Mouse (Mus musculus): ENCODE results near the gene Vps54. TPM values are rescaled to one million over a fixed set of nuclear protein-coding genes. Genes with fewer than 3 reads are reported as not detected.
"Not testable (repeated sequence)": the region's sequence is repeated elsewhere in the genome, so short reads cannot be mapped to it uniquely, and the experiment has no call there.

The Vps54 gene
- total RNA-seq (2022): 10 to 100 TPM; 26.8 to 31.2 (median 28.0) TPM

DNA sequence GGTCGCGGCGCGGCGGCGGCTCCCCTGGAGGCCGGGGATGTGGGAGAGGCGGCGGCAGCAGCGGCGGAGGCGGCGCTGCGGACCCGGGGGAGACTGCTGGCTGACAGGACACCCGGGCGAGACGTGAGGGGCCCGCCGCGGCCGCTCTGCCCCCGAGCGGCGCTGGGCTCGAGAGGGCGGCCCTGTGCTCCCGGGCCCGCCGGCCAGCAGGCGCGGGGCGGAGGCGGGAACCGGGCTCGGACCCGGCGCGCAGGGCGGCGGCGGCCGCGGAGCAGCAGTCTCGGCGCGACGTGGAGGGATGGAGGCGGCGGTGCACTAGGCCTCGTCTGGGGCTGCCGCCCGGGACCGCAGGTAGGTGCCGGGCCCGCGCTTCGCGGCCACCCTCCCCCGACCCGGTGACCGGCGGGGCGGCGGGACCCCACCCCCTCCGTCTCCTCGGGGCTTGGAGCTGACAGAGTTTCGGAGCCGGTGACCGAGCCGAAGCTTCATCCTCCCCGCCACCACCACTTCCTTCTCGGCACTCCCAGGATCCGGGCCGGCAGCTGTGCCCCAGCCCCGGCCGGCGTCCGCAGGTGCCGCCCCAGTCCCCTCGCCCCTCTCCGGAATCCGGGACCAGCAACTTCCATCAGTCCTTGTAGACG lies at the start of gene Vps54:
Gene Vps54, plus strand, starts transcription at position 261 of the 641 bp plus-strand sequence.
- peak; percentile 20 to 30 for DNase-seq (ENCODE audit: low spot score in 2 of 2)

GRCm38 (mm10) chr11:21191821-21192220 lies 47.3 kb upstream of the Vps54 start:
- DNase-seq (ENCODE audit: low spot score in 2 of 2): not testable (repeated sequence)

- no peak for DNase-seq (ENCODE audit: low spot score in 2 of 2)
These were observed 44.2 kb upstream of the Vps54 start for GRCm38 (mm10) chr11:21194851-21195250.

DNA sequence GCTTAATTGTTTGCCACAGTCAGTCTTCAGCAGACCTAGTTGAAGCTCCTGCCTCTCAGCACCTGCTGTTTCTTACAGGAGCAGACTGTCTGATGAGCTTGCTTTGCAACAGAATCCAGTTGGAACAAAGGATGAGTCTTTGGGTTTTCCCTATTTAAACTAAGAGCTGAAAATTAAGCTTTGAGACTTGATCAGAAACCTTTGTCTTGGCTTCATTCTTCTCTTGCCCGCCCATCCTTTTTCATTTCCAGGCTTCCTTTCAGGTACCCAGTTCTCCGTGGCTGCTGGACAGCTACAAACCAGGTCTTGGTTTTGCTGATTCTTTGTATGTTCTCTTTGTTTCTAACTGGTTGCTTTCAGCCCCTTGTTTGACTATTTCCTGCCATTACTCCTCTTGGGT lies 30.0 kb upstream of the Vps54 start:
- DNase-seq (ENCODE audit: low spot score in 2 of 2): no peak

GRCm38 (mm10) chr11:21209701-21210100 lies 29.4 kb upstream of the Vps54 start:
- DNase-seq (ENCODE audit: low spot score in 2 of 2): not testable (repeated sequence)

DNA sequence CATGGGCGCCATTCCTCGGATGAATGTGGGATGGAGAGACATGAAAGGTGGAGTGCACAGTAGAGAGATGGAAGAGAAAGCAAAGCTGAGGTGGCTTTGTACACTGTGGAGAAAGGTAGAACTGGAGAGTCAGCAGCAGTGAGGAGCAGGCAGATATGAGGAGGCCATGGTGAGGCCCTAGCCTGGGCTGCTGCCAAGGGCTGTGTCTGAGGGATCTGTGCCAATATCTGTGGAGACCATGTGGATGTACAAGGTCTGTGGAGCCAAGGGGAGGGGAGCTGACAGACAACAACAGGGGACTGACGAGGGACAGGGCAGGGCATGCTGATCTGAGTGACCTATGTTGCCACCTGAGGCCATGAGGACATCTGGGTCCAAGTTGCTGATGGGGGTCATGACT lies 21.7 kb upstream of the Vps54 start:
- DNase-seq (ENCODE audit: low spot score in 2 of 2): no peak

DNA sequence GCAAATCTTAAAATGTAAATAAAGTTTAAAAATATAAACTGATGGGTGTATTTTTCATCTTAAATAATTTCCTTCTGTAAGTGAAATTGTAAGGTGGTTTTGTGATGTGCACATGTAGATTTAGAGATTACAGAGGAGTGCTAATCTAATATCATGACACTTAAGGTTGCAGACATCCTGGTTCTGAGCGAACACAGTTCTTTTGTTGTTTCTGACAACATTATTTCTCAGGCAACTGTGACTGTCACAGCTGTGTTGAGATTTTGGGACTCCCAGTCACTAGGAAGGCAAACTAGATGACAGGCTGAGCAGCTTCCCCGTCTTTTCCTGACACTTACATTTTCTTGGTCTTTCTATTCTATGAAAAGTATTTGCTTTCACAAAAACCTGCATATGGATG lies 19.8 kb upstream of the Vps54 start:
- DNase-seq (ENCODE audit: low spot score in 2 of 2): no peak

DNA sequence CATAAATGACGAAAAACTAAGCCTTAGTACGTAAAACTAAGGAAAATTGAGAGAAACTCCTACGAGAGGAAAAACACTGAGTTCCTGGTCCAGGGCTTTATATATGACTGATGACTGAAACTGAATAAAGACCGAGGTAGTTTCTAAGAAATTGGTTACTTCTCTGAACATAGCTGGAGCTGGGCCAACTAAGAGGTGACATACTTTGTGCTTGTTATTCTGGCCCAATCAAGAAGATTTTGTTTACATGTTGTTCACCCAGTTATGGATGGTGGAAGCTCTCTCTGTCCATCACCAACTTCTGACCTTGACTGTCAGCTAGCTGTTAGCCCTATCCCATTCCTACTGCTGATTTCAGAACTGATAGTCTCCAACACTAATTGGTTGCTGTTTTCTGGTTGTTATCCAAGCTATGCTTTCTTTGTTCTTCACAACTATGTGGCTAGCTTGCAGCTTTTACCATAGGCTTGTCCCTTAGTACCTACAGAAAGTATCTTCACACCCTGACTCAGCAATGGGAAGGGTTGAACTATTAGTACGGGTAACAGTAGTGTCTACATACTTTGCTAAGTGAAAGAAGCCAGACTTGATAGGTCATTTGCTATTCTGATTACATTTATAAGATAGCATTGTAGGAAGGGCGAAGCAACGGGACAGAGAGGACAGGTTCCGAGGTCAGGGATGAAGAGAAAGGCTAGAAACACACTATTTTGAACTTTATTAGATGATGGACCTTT lies 19.1 kb upstream of the Vps54 start:
- no peak for DNase-seq (ENCODE audit: low spot score in 2 of 2)

DNA sequence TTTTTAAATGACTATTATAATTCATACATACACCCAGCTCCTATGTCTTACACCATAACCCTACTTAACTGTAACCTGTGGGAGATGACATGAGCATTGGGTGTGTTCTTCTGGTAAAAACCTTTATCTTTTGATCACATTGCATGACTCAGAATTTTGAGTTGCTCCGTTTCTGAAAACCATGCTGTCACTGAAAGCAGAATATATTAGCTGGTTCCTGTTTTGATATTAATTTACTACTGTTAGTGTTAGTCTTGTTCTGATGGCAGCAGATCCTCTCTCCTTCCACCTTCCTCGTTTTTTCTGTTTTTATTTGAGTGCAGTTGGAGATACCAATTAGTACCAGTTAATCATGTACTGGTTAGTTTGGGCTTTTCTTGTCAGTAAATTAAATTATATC lies 18.3 kb upstream of the Vps54 start:
- no peak for DNase-seq (ENCODE audit: low spot score in 2 of 2)

DNA sequence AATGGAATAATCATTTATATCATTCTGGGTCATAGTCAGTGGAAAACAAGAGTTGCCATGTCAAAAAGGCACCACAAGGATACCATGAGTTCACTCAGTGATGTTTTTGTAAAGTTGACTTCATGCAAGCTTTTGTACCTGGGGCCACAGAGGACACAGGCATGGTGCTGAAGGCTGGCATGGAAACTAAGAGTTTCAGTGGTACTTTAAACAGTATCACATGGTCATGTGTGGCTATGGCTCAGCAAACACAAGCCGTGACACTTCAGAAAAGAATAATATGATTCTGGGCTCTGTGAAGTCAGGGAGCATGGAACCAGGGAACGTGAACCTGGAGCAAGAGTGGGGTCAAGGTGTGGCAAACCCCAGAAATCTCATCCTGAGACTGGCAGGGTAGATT lies 17.7 kb upstream of the Vps54 start:
- DNase-seq (ENCODE audit: low spot score in 2 of 2): no peak

- no peak for DNase-seq (ENCODE audit: low spot score in 2 of 2)
These were observed 16.4 kb upstream of the Vps54 start for GRCm38 (mm10) chr11:21222606-21223207.

GRCm38 (mm10) chr11:21223539-21223938 lies 15.5 kb upstream of the Vps54 start:
- DNase-seq (ENCODE audit: low spot score in 2 of 2): no peak

GRCm38 (mm10) chr11:21224041-21224440 lies 15.0 kb upstream of the Vps54 start:
- no peak for DNase-seq (ENCODE audit: low spot score in 2 of 2)

DNA sequence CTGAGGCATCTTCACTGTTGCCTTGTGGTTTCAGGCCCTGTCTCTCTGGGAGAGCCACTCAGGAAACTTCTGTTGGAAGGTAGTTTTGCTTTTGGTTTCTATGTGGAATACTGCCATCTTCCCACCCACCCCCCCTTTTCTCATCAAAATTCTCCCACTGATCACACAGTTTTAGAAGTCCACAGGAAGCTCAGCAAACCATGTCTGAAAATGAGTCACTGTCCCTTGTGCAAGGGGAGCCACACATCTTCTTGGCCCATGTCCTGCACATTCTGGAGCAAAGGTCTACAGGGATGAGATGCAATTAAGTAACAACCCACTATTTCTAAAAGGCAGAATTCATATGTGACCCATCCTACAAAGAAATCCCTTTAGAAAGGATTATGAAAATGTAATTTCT lies 14.6 kb upstream of the Vps54 start:
- DNase-seq (ENCODE audit: low spot score in 2 of 2): no peak

DNA sequence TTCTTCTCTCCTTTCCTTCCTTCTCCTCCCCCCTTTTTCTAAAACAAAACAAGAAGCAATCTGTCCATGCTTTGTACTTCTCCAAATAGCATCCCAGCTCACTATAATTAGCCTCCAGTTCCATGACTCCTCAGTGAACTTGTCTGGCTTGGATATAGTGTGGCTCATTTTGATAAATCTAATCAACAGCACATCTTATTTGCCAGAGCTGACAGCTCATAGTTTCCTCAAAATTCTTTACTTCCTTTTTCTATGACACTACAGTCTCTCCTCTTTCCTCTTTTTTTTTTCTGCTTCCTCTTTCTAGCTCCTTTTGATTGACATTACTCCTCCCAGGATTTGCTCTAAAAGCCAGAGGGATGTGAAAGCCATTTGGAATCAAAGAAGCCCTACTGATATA lies 14.1 kb upstream of the Vps54 start:
- DNase-seq (ENCODE audit: low spot score in 2 of 2): no peak

- no peak for DNase-seq (ENCODE audit: low spot score in 2 of 2)
These were observed 3.7 kb upstream of the Vps54 start for GRCm38 (mm10) chr11:21235381-21235780.

DNA sequence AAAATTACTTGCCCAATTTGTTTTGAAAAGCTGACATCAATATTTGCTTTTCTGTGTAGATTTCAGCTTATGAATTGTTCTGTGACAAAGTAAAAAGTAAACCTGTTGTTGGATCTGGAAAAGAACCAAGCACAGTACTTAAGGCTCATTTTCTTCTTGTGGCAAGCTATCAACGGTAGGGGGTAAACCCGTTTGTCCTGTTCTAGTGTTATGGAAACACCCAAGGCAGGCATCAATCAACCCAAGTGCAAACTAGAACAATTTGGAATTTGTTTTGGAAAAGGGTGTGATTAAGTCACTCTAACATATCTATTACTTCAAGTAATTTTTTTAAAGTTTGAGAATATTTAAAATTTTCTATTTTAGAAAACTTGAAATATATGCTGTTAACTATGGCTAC lies 3.3 kb upstream of the Vps54 start:
- DNase-seq (ENCODE audit: low spot score in 2 of 2): no peak

GRCm38 (mm10) chr11:21236996-21237395 lies 2.1 kb upstream of the Vps54 start:
- DNase-seq (ENCODE audit: low spot score in 2 of 2): no peak

DNA sequence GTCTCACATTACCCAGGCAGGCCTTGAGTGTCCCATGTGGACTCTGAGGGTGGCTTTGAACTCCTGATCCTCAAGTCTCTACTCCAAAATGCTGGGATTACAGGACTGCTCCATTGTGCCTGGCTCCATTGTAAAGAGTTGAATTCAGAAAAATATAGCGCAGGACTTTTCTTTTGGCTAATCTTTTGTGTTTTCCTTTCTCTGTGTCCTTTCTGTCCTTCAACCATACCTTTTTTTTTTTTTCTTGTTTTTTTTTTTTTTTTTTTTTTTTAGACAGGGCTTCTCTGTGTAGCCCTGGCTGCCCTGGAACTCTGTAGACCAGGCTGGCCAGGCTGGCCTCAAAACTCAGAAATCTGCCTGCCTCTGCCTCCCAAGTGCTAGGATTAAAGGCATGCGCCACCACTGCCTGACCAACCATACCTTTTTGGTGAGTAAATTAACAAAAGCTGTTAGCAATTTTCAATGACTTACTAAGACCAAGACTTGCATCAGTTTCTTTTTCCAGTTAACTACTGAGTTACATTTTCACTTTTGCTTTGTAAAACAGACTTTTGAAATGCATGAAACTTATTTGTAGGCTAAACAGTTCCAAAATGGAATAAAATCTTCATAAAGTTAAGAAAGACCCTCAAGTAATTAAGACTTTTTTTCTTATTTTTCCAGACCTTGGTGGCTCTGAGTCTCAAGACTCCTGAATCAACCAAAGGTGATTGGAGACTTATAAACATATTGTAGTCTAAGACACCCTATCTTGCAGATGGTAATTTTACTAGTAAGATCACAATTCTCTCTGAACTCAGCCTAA lies 1.4 kb upstream of the Vps54 start:
- no peak for DNase-seq (ENCODE audit: low spot score in 2 of 2)

- DNase-seq (ENCODE audit: low spot score in 2 of 2): peak in 1 of 2 experiments; percentile 14
These were observed 631 bp upstream of the Vps54 start for GRCm38 (mm10) chr11:21238279-21239020.

All from left cerebral cortex, adult 8-10 months (tissue).